Mouse (Mus musculus): Measurements from ENCODE around the gene Zcchc3. TPM values are rescaled to one million over a fixed set of nuclear protein-coding genes. Genes with fewer than 3 reads are reported as not detected.

Zcchc3 gene
- polyA plus RNA-seq (2015; fragmentation: Nextera tagmentation; extraction: Ambion mirVana), result 35.1 and 35.9 TPM in 2 replicates

DNA sequence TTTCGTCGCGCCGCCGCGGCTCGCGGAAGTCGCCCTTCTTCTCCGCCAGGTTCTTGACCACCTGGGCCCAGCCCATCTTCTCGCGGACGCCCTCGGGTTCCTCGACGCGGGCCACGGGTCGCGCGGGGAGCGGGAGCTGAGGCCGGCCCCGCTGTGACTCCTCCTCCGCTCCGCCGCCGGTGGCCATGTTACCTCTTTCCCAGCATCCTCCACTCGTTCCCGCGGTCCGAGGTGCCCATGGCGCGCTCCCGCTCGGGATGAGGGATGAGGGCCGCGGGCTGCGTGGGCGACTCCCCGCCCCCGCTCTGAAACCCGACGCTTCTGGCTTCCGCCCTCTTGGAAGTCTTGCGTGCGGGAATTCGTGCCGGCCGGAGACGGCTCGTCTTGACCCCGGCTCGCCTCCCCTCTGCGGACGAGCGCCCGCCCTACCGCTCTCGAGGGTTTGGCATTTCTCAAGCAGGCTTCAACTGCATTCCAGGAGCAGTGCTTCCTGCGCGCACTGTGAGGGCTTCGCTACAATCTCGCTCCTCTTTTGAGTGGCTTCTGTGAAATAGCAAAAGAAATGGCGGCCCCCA, at the start of gene Zcchc3:
Zcchc3 (minus strand) TSS at position 437 of the 575 bp plus-strand sequence.
- under 1% methylated on average over 65 of the region's 65 CpGs for WGBS
- peaks cover 7% of the 10 kb centered on the region for H3K36me3 ChIP-seq
- peak; percentile 76 for ATAC-seq (ENCODE audit: extremely low read depth, insufficient number of reproducible peaks, low FRiP score, low TSS enrichment)
- H3K9me3 ChIP-seq, result peaks cover 5% of the 10 kb centered on the region; the same call in 1 of the 2 replicates
- peak within 1 kb of the TSS; percentile 94 for H3K4me2 ChIP-seq
- no peaks in the 10 kb centered on the region for H3K27me3 ChIP-seq (replicated peaks)
- peak within 1 kb of the TSS; percentile 99 for H3K9ac ChIP-seq
- H3K4me1 ChIP-seq, result peaks cover 37% of the 10 kb centered on the region
- H3K27ac ChIP-seq (replicated peaks), result peak within 1 kb of the TSS; percentile 99
- H3K4me3 ChIP-seq, result peak within 1 kb of the TSS; percentile 96

GRCm38 (mm10) chr2:152459241-152459640, 44.4 kb upstream of the Zcchc3 start:
- Histone ChIP-seq H3K36me3 (no peaks in the 10 kb centered on the region), H3K27me3 (replicated peaks) (peaks cover 7% of the 10 kb centered on the region; the same call in 1 of the 2 replicates), H3K4me1 (peaks cover 6% of the 10 kb centered on the region; the same call in 1 of the 2 replicates), H3K9me3 (no peaks in the 10 kb centered on the region), H3K4me2 (no peak overlapping the region), H3K4me3 (no peak overlapping the region), H3K9ac (no peak overlapping the region), H3K27ac (replicated peaks) (no peak overlapping the region)
- ATAC-seq (ENCODE audit: extremely low read depth, insufficient number of reproducible peaks, low FRiP score, low TSS enrichment), result no peak
- WGBS, result 47% methylated on average over 13 of the region's 13 CpGs

- no peak overlapping the region for H3K9ac ChIP-seq
- ATAC-seq (ENCODE audit: extremely low read depth, insufficient number of reproducible peaks, low FRiP score, low TSS enrichment), result no peak
- no peak overlapping the region for H3K4me3 ChIP-seq
- no peak overlapping the region for H3K27ac ChIP-seq (replicated peaks)
- WGBS, result 74% methylated on average over 4 of the region's 4 CpGs
- H3K9me3 ChIP-seq, result no peaks in the 10 kb centered on the region
- H3K27me3 ChIP-seq (replicated peaks), result no peaks in the 10 kb centered on the region
- peaks cover 17% of the 10 kb centered on the region for H3K4me1 ChIP-seq
- no peaks in the 10 kb centered on the region for H3K36me3 ChIP-seq
- H3K4me2 ChIP-seq, result no peak overlapping the region
Observed at GRCm38 (mm10) chr2:152452101-152452781, 37.4 kb upstream of the Zcchc3 start.

DNA sequence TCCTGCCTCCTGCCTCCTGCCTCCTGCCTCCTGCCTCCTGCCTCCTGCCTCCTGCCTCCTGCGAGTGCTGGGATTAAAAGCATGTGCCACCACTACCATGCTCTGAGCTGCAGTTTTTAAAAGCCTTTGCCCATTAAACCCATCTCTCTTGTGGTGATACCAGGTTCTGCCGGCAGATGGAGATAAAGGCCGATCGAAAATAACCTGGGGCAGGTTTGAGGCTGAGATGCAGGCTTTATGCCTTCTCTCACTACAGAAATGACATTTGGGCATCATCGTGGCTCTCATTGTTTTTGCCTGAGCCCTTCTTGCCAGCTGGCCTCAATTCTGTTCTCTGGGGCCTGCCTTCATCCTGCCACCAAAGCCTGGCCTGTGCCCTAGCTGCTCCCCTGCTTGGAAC, 35.4 kb upstream of the Zcchc3 start:
- no peaks in the 10 kb centered on the region for H3K36me3 ChIP-seq
- H3K9ac ChIP-seq, result no peak overlapping the region
- H3K4me3 ChIP-seq, result no peak overlapping the region
- no peak overlapping the region for H3K4me2 ChIP-seq
- H3K27ac ChIP-seq (replicated peaks), result no peak overlapping the region
- WGBS, result 5% methylated on average over 5 of the region's 5 CpGs
- no peaks in the 10 kb centered on the region for H3K27me3 ChIP-seq (replicated peaks)
- no peaks in the 10 kb centered on the region for H3K9me3 ChIP-seq
- ATAC-seq (ENCODE audit: extremely low read depth, insufficient number of reproducible peaks, low FRiP score, low TSS enrichment), result no peak
- H3K4me1 ChIP-seq, result peaks cover 25% of the 10 kb centered on the region

DNA sequence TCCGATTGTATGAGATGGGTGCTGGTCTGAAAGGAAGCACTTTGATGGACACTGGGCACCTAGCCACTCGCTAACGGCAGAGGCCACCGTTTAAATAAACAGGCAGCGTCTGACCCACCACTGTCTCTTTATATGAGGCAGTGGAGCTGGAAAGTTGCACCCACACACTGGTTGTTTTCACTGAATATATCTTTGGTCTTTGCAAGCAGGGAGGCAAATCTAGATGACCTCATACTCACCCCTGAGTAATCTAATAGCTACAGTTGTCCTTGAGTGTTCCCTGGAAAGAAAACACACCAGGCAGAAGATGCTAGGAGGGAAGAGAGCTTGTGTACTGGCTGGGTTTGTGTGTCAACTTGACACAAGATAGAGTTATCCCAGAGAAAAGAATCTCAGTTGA, 32.6 kb upstream of the Zcchc3 start:
- no peak for ATAC-seq (ENCODE audit: extremely low read depth, insufficient number of reproducible peaks, low FRiP score, low TSS enrichment)
- H3K27me3 ChIP-seq (replicated peaks), result no peaks in the 10 kb centered on the region
- 16% methylated on average over 5 of the region's 5 CpGs for WGBS
- H3K27ac ChIP-seq (replicated peaks), result no peak overlapping the region
- H3K9me3 ChIP-seq, result no peaks in the 10 kb centered on the region
- H3K4me2 ChIP-seq, result no peak overlapping the region
- H3K4me1 ChIP-seq, result peaks cover 25% of the 10 kb centered on the region
- no peak overlapping the region for H3K9ac ChIP-seq
- no peaks in the 10 kb centered on the region for H3K36me3 ChIP-seq
- H3K4me3 ChIP-seq, result no peak overlapping the region

- Histone ChIP-seq H3K9ac (no peak overlapping the region), H3K36me3 (no peaks in the 10 kb centered on the region), H3K4me1 (peaks cover 25% of the 10 kb centered on the region), H3K27ac (replicated peaks) (no peak overlapping the region), H3K27me3 (replicated peaks) (no peaks in the 10 kb centered on the region), H3K9me3 (no peaks in the 10 kb centered on the region), H3K4me2 (no peak overlapping the region), H3K4me3 (no peak overlapping the region)
- WGBS, result 29% methylated on average over 2 of the region's 2 CpGs
- no peak for ATAC-seq (ENCODE audit: extremely low read depth, insufficient number of reproducible peaks, low FRiP score, low TSS enrichment)
Observed at GRCm38 (mm10) chr2:152446642-152447041, 31.8 kb upstream of the Zcchc3 start.

DNA sequence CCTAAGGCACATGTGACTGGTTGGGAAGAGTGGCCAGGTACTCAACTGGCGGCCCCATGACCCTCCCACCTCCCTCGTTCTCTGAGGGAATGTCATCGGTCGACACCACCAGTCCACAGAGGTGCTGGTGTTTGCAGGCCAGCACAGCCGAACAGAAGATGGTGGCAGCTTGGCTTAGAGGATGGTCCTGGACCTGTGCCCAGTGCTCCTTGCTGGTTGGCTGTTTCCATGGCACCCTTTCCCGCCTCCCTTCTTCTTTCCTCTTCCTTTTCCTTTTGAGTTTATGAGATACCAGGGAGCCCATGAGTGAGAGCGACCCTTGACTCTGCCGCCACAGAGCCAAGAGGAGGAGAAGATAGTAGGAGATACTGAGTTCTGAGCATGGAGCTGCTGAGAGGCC, 28.5 kb upstream of the Zcchc3 start:
- Histone ChIP-seq H3K27ac (replicated peaks) (no peak overlapping the region), H3K4me2 (no peak overlapping the region), H3K27me3 (replicated peaks) (no peaks in the 10 kb centered on the region), H3K9me3 (no peaks in the 10 kb centered on the region), H3K4me3 (no peak overlapping the region), H3K4me1 (peaks cover 25% of the 10 kb centered on the region), H3K36me3 (no peaks in the 10 kb centered on the region), H3K9ac (no peak overlapping the region)
- 74% methylated on average over 8 of the region's 8 CpGs for WGBS
- no peak for ATAC-seq (ENCODE audit: extremely low read depth, insufficient number of reproducible peaks, low FRiP score, low TSS enrichment)

GRCm38 (mm10) chr2:152442322-152442721, 27.5 kb upstream of the Zcchc3 start:
- no peak overlapping the region for H3K4me2 ChIP-seq
- H3K27ac ChIP-seq (replicated peaks), result no peak overlapping the region
- H3K4me1 ChIP-seq, result peaks cover 18% of the 10 kb centered on the region
- 81% methylated on average over 4 of the region's 4 CpGs for WGBS
- ATAC-seq (ENCODE audit: extremely low read depth, insufficient number of reproducible peaks, low FRiP score, low TSS enrichment), result no peak
- no peak overlapping the region for H3K4me3 ChIP-seq
- no peaks in the 10 kb centered on the region for H3K27me3 ChIP-seq (replicated peaks)
- H3K9me3 ChIP-seq, result no peaks in the 10 kb centered on the region
- H3K9ac ChIP-seq, result no peak overlapping the region
- no peaks in the 10 kb centered on the region for H3K36me3 ChIP-seq

DNA sequence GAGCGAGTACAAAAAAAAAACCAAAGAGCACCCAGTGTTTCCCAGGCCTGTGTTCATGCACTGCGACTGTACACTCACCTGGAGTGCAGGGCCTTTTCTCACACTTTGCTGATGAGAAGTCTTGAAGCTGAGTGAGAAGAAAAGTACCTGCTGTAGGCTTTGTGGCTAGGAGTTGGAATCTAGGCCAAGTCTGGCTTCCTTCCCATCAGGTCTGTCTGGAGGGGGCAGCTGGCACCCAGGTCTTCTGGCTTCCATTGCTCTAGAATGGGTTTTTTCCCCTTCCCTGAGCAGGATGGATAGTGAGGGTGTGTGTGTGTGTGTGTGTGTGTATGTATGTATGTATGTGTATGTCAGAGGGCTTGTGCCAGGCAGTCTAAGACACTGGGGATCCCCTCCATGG, 25.0 kb upstream of the Zcchc3 start:
- H3K36me3 ChIP-seq, result no peaks in the 10 kb centered on the region
- no peak for ATAC-seq (ENCODE audit: extremely low read depth, insufficient number of reproducible peaks, low FRiP score, low TSS enrichment)
- H3K4me3 ChIP-seq, result no peak overlapping the region
- H3K9ac ChIP-seq, result no peak overlapping the region
- no peaks in the 10 kb centered on the region for H3K9me3 ChIP-seq
- 80% methylated on average over 2 of the region's 2 CpGs for WGBS
- no peaks in the 10 kb centered on the region for H3K27me3 ChIP-seq (replicated peaks)
- peaks cover 28% of the 10 kb centered on the region for H3K4me1 ChIP-seq
- no peak overlapping the region for H3K4me2 ChIP-seq
- H3K27ac ChIP-seq (replicated peaks), result no peak overlapping the region

GRCm38 (mm10) chr2:152438963-152439362, 24.1 kb upstream of the Zcchc3 start:
- Histone ChIP-seq H3K27me3 (replicated peaks) (no peaks in the 10 kb centered on the region), H3K4me2 (no peak overlapping the region), H3K9me3 (no peaks in the 10 kb centered on the region), H3K27ac (replicated peaks) (no peak overlapping the region), H3K4me1 (peaks cover 24% of the 10 kb centered on the region), H3K36me3 (no peaks in the 10 kb centered on the region), H3K9ac (no peak overlapping the region), H3K4me3 (no peak overlapping the region)
- 81% methylated on average over 1 of the region's 1 CpGs for WGBS
- ATAC-seq (ENCODE audit: extremely low read depth, insufficient number of reproducible peaks, low FRiP score, low TSS enrichment), result no peak

DNA sequence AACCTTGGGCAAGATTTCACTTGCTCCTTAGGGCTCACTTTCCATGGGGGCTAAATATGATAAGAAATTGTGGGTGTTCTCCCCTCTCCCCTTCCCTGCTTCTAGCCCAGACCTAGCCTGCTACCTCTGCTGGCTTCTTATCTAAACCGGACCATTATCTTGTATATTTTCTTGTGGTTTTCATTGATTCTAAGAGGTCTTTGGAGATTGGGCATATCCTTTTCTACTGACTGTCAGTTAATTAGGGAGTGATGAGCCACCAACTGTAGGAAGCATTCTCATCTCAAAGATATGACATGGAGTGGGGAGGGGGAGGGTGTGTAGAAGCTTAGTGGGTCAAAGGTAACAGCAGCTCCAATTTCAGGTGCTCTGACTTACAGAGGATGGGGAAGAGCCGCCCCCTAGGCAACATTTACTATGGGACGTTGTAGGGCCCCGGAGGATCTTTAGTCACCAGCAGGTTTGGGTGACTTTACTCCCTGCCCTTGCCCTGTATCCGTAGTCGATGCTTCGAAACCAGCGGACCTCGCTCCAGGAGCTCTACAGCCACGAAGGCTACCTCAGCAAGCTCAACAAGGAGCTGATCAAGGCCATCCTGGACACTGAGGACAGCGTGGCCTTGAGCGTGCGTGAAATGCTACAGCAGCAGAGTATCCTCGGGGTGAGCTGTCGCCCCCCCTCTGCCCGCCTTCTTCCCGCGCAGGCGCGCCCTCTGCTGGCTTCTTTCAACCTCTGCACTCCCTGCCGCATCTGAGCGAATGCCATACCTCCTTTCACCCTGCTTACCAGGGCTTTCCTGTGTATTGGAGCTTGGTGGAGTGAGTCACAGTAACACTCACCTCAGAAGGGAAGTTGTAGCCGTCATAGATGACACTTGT, 22.4 kb upstream of the Zcchc3 start:
- peak overlapping the region; percentile 96 for H3K27ac ChIP-seq (replicated peaks)
- no peaks in the 10 kb centered on the region for H3K27me3 ChIP-seq (replicated peaks)
- WGBS, result 4% methylated on average over 23 of the region's 23 CpGs
- ATAC-seq (ENCODE audit: extremely low read depth, insufficient number of reproducible peaks, low FRiP score, low TSS enrichment), result 0 out of 2 replicates have a peak, but pooled peaks have one; percentile 43
- H3K9ac ChIP-seq, result peak overlapping the region; percentile 78
- peak overlapping the region; percentile 69 for H3K4me2 ChIP-seq
- no peaks in the 10 kb centered on the region for H3K9me3 ChIP-seq
- peaks cover 24% of the 10 kb centered on the region for H3K4me1 ChIP-seq
- peak overlapping the region; percentile 38 for H3K4me3 ChIP-seq
- H3K36me3 ChIP-seq, result no peaks in the 10 kb centered on the region
